Mouse (Mus musculus) T-helper 1 cell (primary cell): ENCODE measurements around the gene Slc1a2.

Experiments
- in situ Hi-C: fragments of 300-600 bp; cut with MboI, MseI; formaldehyde crosslinking; loops from one replicate; pipeline ENCODE4 v1.15.1; 2025; ENCODE audit warnings: high pct_unique_total_duplicates

Gene Slc1a2

GRCm38 (mm10) chr2:102812756-102813155 is 154.3 kb downstream of the Slc1a2 start:
- in situ Hi-C loops: loop anchor here (25.0 kb wide), 1 partner anchor 125 kb away; no protein-coding TSS in a partner anchor

GRCm38 (mm10) chr2:102815289-102815809 is 156.9 kb downstream of the Slc1a2 start:
- in situ Hi-C loops: loop anchor here (25.0 kb wide), 1 partner anchor 128 kb away; no protein-coding TSS in a partner anchor

- in situ Hi-C loops: loop anchor here (25.0 kb wide), 1 partner anchor 133 kb away; no protein-coding TSS in a partner anchor
Observed at GRCm38 (mm10) chr2:102820225-102820711, 161.8 kb downstream of the Slc1a2 start.

- in situ Hi-C loops: loop anchor here (25.0 kb wide), 1 partner anchor 133 kb away; no protein-coding TSS in a partner anchor
Observed at GRCm38 (mm10) chr2:102820790-102821189, 162.3 kb downstream of the Slc1a2 start.

GRCm38 (mm10) chr2:102822036-102822435 is 163.6 kb downstream of the Slc1a2 start:
- in situ Hi-C loops: loop anchor here (25.0 kb wide), 1 partner anchor 135 kb away; no protein-coding TSS in a partner anchor

GRCm38 (mm10) chr2:102825961-102826633 is 167.6 kb downstream of the Slc1a2 start:
- in situ Hi-C loops: no loop called here

GRCm38 (mm10) chr2:102827841-102828240 is 169.4 kb downstream of the Slc1a2 start:
- in situ Hi-C loops: no loop called here

GRCm38 (mm10) chr2:102828381-102828780 is 169.9 kb downstream of the Slc1a2 start:
- in situ Hi-C loops: no loop called here

GRCm38 (mm10) chr2:102829201-102829600 is 170.7 kb downstream of the Slc1a2 start:
- in situ Hi-C loops: no loop called here

- in situ Hi-C loops: no loop called here
Observed at GRCm38 (mm10) chr2:102831547-102831946, 173.1 kb downstream of the Slc1a2 start.

- in situ Hi-C loops: no loop called here
Observed at GRCm38 (mm10) chr2:102838179-102838578, 179.7 kb downstream of the Slc1a2 start.
